Mouse (Mus musculus): Measurements from ENCODE around the gene Chid1. TPM values are rescaled to one million over a fixed set of nuclear protein-coding genes. Genes with fewer than 3 reads are reported as not detected.

The Chid1 gene
- total RNA-seq, 2 experiments from 2014 or later: 8.0 to 43.5 TPM

GRCm38 (mm10) chr7:141508160-141508559 lies 31.5 kb downstream of the Chid1 start:
- ATAC-seq (ENCODE audit: poor library complexity, severe bottlenecking): no peak

GRCm38 (mm10) chr7:141506278-141506677 lies 33.4 kb downstream of the Chid1 start:
- no peak for ATAC-seq (ENCODE audit: poor library complexity, severe bottlenecking)

- no peak for ATAC-seq (ENCODE audit: poor library complexity, severe bottlenecking)
These were observed 37.1 kb downstream of the Chid1 start for GRCm38 (mm10) chr7:141502556-141502905.

- ATAC-seq (ENCODE audit: poor library complexity, severe bottlenecking): no peak
These were observed 37.7 kb downstream of the Chid1 start for GRCm38 (mm10) chr7:141501820-141502555.

GRCm38 (mm10) chr7:141497600-141497999 lies 42.1 kb downstream of the Chid1 start:
- ATAC-seq (ENCODE audit: poor library complexity, severe bottlenecking): no peak

- ATAC-seq (ENCODE audit: poor library complexity, severe bottlenecking): no peak
These were observed 43.7 kb downstream of the Chid1 start for GRCm38 (mm10) chr7:141495940-141496339.

GRCm38 (mm10) chr7:141495379-141495778 lies 44.3 kb downstream of the Chid1 start:
- ATAC-seq (ENCODE audit: poor library complexity, severe bottlenecking): no peak

GRCm38 (mm10) chr7:141493729-141494128 lies 45.9 kb downstream of the Chid1 start:
- no peak for ATAC-seq (ENCODE audit: poor library complexity, severe bottlenecking)

GRCm38 (mm10) chr7:141492738-141493137 lies 46.9 kb downstream of the Chid1 start:
- ATAC-seq (ENCODE audit: poor library complexity, severe bottlenecking): no peak

GRCm38 (mm10) chr7:141491151-141491550 lies 48.5 kb downstream of the Chid1 start:
- 0 out of 2 replicates have a peak, but pooled peaks have one; percentile 51 for ATAC-seq (ENCODE audit: poor library complexity, severe bottlenecking)

GRCm38 (mm10) chr7:141487141-141487540 lies 52.5 kb downstream of the Chid1 start:
- no peak for ATAC-seq (ENCODE audit: poor library complexity, severe bottlenecking)

- no peak for ATAC-seq (ENCODE audit: poor library complexity, severe bottlenecking)
These were observed 53.4 kb downstream of the Chid1 start for GRCm38 (mm10) chr7:141486239-141486638.

- ATAC-seq (ENCODE audit: poor library complexity, severe bottlenecking): no peak
These were observed 54.1 kb downstream of the Chid1 start for GRCm38 (mm10) chr7:141485606-141486005.

GRCm38 (mm10) chr7:141485186-141485585 lies 54.5 kb downstream of the Chid1 start:
- no peak for ATAC-seq (ENCODE audit: poor library complexity, severe bottlenecking)

GRCm38 (mm10) chr7:141484186-141485120 lies 55.2 kb downstream of the Chid1 start:
- no peak for ATAC-seq (ENCODE audit: poor library complexity, severe bottlenecking)

GRCm38 (mm10) chr7:141483114-141483653 lies 56.5 kb downstream of the Chid1 start:
- no peak for ATAC-seq (ENCODE audit: poor library complexity, severe bottlenecking)

- ATAC-seq (ENCODE audit: poor library complexity, severe bottlenecking): no peak
These were observed 57.1 kb downstream of the Chid1 start for GRCm38 (mm10) chr7:141482531-141483024.

GRCm38 (mm10) chr7:141481498-141482401 lies 57.9 kb downstream of the Chid1 start:
- ATAC-seq (ENCODE audit: poor library complexity, severe bottlenecking): peak; percentile 37

- ATAC-seq (ENCODE audit: poor library complexity, severe bottlenecking): peak; percentile 84
These were observed 58.7 kb downstream of the Chid1 start for GRCm38 (mm10) chr7:141480842-141481497.

- no peak for ATAC-seq (ENCODE audit: poor library complexity, severe bottlenecking)
These were observed 61.3 kb downstream of the Chid1 start for GRCm38 (mm10) chr7:141478270-141478748.

Data from megakaryocyte, adult 5-6 weeks (primary cell).